Mouse (Mus musculus) limb, embryonic 12.5 days (tissue): ENCODE results near the gene Rps6kc1. TPM values are rescaled to one million over a fixed set of nuclear protein-coding genes. Genes with fewer than 3 reads are reported as not detected.

ENCODE experiments used
- ATAC-seq: fragments of 200-750 bp; cut with Nextera tagmentation; 2 replicates; pipeline ENCODE4 v1.8.0; 2017; ENCODE audit warnings: low read depth, moderate TSS enrichment; ENCODE audit not compliant: insufficient number of reproducible peaks, insufficient read depth, low FRiP score, low TSS enrichment
- H3K27ac ChIP-seq: fragments of 300-500 bp; sonication (generic); 2 replicates; pipeline ENCODE4 v1.5.1; 2016; ENCODE audit warnings: mild to moderate bottlenecking, moderate library complexity
- H3K27me3 ChIP-seq: fragments of 300-500 bp; sonication (generic); 2 replicates; pipeline ENCODE4 v1.6.1; 2016; ENCODE audit warnings: mild to moderate bottlenecking, moderate library complexity
- H3K36me3 ChIP-seq: fragments of 300-500 bp; sonication (generic); 2 replicates; pipeline ENCODE4 v1.6.1; 2016; ENCODE audit warnings: mild to moderate bottlenecking, moderate library complexity
- H3K4me1 ChIP-seq: fragments of 300-500 bp; sonication (generic); replicated peaks from 2 replicates; pipeline ENCODE4 v1.6.1; 2016
- H3K4me2 ChIP-seq: fragments of 300-500 bp; sonication (generic); 2 replicates; pipeline ENCODE4 v1.6.1; 2016; ENCODE audit warnings: mild to moderate bottlenecking, moderate library complexity
- H3K4me3 ChIP-seq: fragments of 300-500 bp; sonication (generic); replicated peaks from 2 replicates; pipeline ENCODE4 v1.5.1; 2016; ENCODE audit warnings: mild to moderate bottlenecking
- H3K9ac ChIP-seq: fragments of 300-500 bp; sonication (generic); replicated peaks from 2 replicates; pipeline ENCODE4 v1.6.1; 2016; ENCODE audit warnings: mild to moderate bottlenecking, moderate library complexity
- H3K9me3 ChIP-seq: fragments of 300-500 bp; sonication (generic); 2 replicates; pipeline ENCODE4 v1.6.1; 2016; ENCODE audit warnings: mild to moderate bottlenecking, moderate library complexity
- WGBS: fragments of 180-500 bp; shearing (Covaris S2); methylation state at CpG from one replicate; pipeline ENCODE4 v1.1.7; 2016; 5-methylcytosine and 5-hydroxymethylcytosine counted together
- polyA plus RNA-seq: library from polyadenylated mRNA; unstranded; fragments of >200 nt; fragmentation: Nextera tagmentation; extraction: Ambion mirVana; gene quantifications from 2 replicates; pipeline ENCODE4 v1.2.1, GENCODE M21; 2016

The Rps6kc1 gene
- polyA plus RNA-seq, 1 experiment from 2014 or later = 17.8 TPM

DNA sequence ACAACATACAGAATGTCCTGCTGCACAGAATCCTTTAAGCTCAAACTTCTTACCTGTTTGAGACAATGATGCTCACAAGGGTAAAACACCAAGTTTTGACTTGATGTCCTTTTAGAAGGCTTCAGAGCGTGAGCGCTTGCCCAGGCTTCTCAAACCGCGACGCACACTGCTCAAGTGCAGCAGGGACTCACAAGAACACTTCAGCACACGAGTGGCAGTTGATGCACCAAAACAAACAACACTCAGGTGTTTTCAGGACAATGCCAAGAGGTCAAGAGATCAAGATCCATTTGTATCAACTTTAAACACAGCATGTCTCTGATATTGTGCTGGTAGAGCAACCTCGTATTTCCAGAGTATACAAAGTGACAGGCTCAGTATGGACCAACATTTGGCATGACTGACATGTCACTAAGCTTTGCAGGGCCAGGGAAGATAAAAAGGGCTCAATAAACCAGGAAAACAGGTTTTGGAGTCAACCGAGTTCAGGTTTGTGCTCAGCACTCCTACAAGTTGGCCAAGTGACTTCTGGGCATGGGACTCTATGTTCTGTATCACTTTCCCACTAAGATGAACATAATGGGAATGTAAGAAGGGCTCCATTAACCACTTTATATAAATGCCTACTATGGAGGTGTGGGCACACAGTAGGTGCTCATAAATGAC lies 78.5 kb downstream of the Rps6kc1 start:
- 91% methylated on average over 8 of the region's 8 CpGs for WGBS
- no peak for ATAC-seq
- H3K4me3 ChIP-seq = no peak overlapping the region
- H3K27me3 ChIP-seq = no peaks in the 10 kb centered on the region
- H3K4me2 ChIP-seq = no peak overlapping the region
- H3K36me3 ChIP-seq = peaks cover 18% of the 10 kb centered on the region
- H3K4me1 ChIP-seq = peaks cover 11% of the 10 kb centered on the region
- no peak overlapping the region for H3K9ac ChIP-seq
- no peak overlapping the region for H3K27ac ChIP-seq
- no peaks in the 10 kb centered on the region for H3K9me3 ChIP-seq

DNA sequence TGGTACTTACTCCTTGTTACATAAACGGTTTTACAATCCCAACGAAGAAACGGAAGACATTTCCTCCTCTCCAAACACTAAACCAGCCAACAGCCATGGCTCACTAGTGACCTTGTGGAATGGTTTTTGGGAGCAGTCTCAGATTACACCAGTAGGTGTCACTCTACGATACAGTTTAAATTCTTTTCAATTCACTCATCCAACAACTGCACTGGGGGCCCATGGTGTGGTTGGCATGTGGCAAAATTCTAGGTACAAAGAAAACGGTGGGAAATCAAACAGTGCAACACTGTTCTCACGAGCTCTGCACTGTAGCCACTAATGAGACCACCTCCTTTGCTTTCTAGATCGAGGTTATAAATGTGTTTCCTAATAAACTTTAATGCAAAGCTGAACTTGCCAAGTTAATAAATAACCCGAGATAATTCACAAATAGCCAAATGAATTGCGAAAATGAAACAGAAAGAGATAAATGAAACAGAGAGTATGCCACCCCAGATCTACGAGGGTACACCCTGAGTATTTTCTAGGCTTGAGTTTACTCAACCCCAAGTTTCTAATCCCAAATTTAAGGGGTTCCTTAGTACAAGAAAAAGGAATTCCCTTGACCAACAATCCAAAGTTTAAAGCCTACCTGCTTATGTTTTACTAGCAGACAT lies 79.6 kb downstream of the Rps6kc1 start:
- no peak overlapping the region for H3K27ac ChIP-seq
- H3K9me3 ChIP-seq = no peaks in the 10 kb centered on the region
- 48% methylated on average over 10 of the region's 10 CpGs for WGBS
- no peak overlapping the region for H3K4me3 ChIP-seq
- H3K4me1 ChIP-seq = peaks cover 11% of the 10 kb centered on the region
- peaks cover 15% of the 10 kb centered on the region for H3K36me3 ChIP-seq
- ATAC-seq = no peak
- H3K4me2 ChIP-seq = no peak overlapping the region
- H3K9ac ChIP-seq = no peak overlapping the region
- no peaks in the 10 kb centered on the region for H3K27me3 ChIP-seq

DNA sequence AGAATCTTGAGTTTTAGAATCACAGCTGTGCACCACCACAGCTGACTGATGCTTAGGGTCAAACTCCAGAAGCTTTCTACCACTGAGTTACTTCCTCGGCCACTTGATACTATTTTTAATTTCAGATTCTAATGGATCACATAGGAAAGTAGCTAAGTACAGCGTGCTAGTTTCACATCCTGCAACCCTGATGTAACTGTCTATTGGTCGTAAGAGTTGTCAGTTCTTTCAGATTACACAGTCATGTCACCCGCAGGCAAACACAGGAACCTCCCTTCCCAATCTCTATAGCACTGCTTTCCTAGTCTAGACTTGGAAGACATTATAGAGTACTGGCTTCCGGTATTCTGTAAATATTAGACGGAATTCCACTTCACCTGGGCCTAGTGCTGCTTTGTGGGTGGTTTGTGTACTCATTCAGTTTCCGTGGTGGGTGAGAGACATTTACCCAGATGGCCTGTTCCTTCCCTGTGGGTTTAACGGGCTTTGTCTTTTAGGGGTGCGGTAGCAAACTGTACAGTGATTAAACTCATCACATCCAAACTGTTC lies 85.0 kb downstream of the Rps6kc1 start:
- H3K27ac ChIP-seq = no peak overlapping the region
- H3K4me1 ChIP-seq = peaks cover 3% of the 10 kb centered on the region; the same call in 1 of the 2 replicates
- H3K27me3 ChIP-seq = no peaks in the 10 kb centered on the region
- no peak for ATAC-seq
- H3K9me3 ChIP-seq = no peaks in the 10 kb centered on the region
- no peak overlapping the region for H3K4me3 ChIP-seq
- WGBS = 87% methylated on average over 9 of the region's 9 CpGs
- H3K9ac ChIP-seq = no peak overlapping the region
- H3K4me2 ChIP-seq = no peak overlapping the region
- peaks cover 6% of the 10 kb centered on the region; the same call in 1 of the 2 replicates for H3K36me3 ChIP-seq

- H3K4me3 ChIP-seq = no peak overlapping the region
- no peaks in the 10 kb centered on the region for H3K4me1 ChIP-seq
- H3K9me3 ChIP-seq = no peaks in the 10 kb centered on the region
- H3K27ac ChIP-seq = no peak overlapping the region
- H3K36me3 ChIP-seq = no peaks in the 10 kb centered on the region
- no peak overlapping the region for H3K9ac ChIP-seq
- H3K27me3 ChIP-seq = no peaks in the 10 kb centered on the region
- ATAC-seq = no peak
- H3K4me2 ChIP-seq = no peak overlapping the region
- 79% methylated on average over 4 of the region's 4 CpGs for WGBS
These were observed 87.8 kb downstream of the Rps6kc1 start for GRCm38 (mm10) chr1:190823745-190824144.

- Histone ChIP-seq H3K9me3 (no peaks in the 10 kb centered on the region), H3K4me2 (no peak overlapping the region), H3K36me3 (no peaks in the 10 kb centered on the region), H3K27me3 (no peaks in the 10 kb centered on the region), H3K4me3 (no peak overlapping the region), H3K9ac (no peak overlapping the region), H3K27ac (no peak overlapping the region), H3K4me1 (peaks cover 28% of the 10 kb centered on the region)
- no peak for ATAC-seq
- 83% methylated on average over 11 of the region's 11 CpGs for WGBS
These were observed 95.4 kb downstream of the Rps6kc1 start for GRCm38 (mm10) chr1:190816141-190816540.

- no peak for ATAC-seq
- peaks cover 26% of the 10 kb centered on the region; the same call in 1 of the 2 replicates for H3K36me3 ChIP-seq
These were observed 101.2 kb downstream of the Rps6kc1 start for GRCm38 (mm10) chr1:190810408-190810807.

GRCm38 (mm10) chr1:190808766-190809221 lies 102.8 kb downstream of the Rps6kc1 start:
- H3K4me1 ChIP-seq = peaks cover 11% of the 10 kb centered on the region; the same call in 1 of the 2 replicates
- no peaks in the 10 kb centered on the region for H3K9me3 ChIP-seq
- H3K27ac ChIP-seq = no peak overlapping the region
- peaks cover 26% of the 10 kb centered on the region; the same call in 1 of the 2 replicates for H3K36me3 ChIP-seq
- 74% methylated on average over 19 of the region's 19 CpGs for WGBS
- no peak overlapping the region for H3K4me2 ChIP-seq
- no peak overlapping the region for H3K9ac ChIP-seq
- no peaks in the 10 kb centered on the region for H3K27me3 ChIP-seq
- ATAC-seq = no peak
- H3K4me3 ChIP-seq = no peak overlapping the region

More at GRCm38 (mm10) chr1:190810408-190810807, 101.2 kb downstream of the Rps6kc1 start:
- 75% methylated on average over 6 of the region's 6 CpGs for WGBS
- peaks cover 16% of the 10 kb centered on the region for H3K4me1 ChIP-seq
- no peak overlapping the region for H3K27ac ChIP-seq
- no peak overlapping the region for H3K9ac ChIP-seq
- H3K4me3 ChIP-seq = no peak overlapping the region
- no peak overlapping the region for H3K4me2 ChIP-seq
- H3K27me3 ChIP-seq = no peaks in the 10 kb centered on the region
- H3K9me3 ChIP-seq = no peaks in the 10 kb centered on the region

GRCm38 (mm10) chr1:190806817-190807216 lies 104.8 kb downstream of the Rps6kc1 start:
- Histone ChIP-seq H3K9ac (no peak overlapping the region), H3K9me3 (no peaks in the 10 kb centered on the region), H3K4me2 (no peak overlapping the region), H3K4me3 (no peak overlapping the region), H3K27ac (no peak overlapping the region), H3K36me3 (peaks cover 26% of the 10 kb centered on the region; the same call in 1 of the 2 replicates), H3K4me1 (no peaks in the 10 kb centered on the region), H3K27me3 (no peaks in the 10 kb centered on the region)
- no peak for ATAC-seq
- 84% methylated on average over 8 of the region's 8 CpGs for WGBS

DNA sequence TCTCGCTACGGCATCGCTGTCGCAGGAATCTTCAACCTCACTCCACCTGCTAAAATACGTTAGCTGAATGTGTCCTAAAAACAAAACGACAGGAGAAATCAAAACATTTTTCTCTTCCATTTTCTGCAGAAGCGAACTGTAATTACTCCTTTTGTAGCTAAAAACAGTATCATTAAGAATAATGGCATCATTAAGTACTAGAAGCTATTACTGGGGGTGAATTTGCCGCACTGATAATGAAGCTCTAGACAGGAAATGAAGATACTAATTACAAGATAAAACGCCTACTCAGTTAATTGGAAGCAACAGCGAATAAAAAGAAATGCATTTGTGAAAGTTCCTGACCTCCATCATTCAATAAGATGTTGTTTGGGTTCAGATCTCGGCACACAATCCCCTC lies 112.9 kb downstream of the Rps6kc1 start:
- Histone ChIP-seq H3K27me3 (no peaks in the 10 kb centered on the region), H3K27ac (no peak overlapping the region), H3K36me3 (peaks cover 26% of the 10 kb centered on the region), H3K9me3 (no peaks in the 10 kb centered on the region), H3K9ac (no peak overlapping the region), H3K4me1 (peaks cover 5% of the 10 kb centered on the region; the same call in 1 of the 2 replicates), H3K4me2 (no peak overlapping the region), H3K4me3 (no peak overlapping the region)
- no peak for ATAC-seq
- 88% methylated on average over 11 of the region's 11 CpGs for WGBS

GRCm38 (mm10) chr1:190797483-190798058 lies 114.0 kb downstream of the Rps6kc1 start:
- Histone ChIP-seq H3K9me3 (no peaks in the 10 kb centered on the region), H3K27me3 (no peaks in the 10 kb centered on the region), H3K4me3 (no peak overlapping the region), H3K4me2 (no peak overlapping the region), H3K9ac (no peak overlapping the region), H3K27ac (no peak overlapping the region), H3K36me3 (peaks cover 26% of the 10 kb centered on the region), H3K4me1 (peaks cover 5% of the 10 kb centered on the region; the same call in 1 of the 2 replicates)
- no peak for ATAC-seq
- 76% methylated on average over 11 of the region's 11 CpGs for WGBS
